Mouse (Mus musculus) midbrain, embryonic 13.5 days (tissue): ENCODE results near the gene Aqp2. TPM values are rescaled to one million over a fixed set of nuclear protein-coding genes. Genes with fewer than 3 reads are reported as not detected.

ENCODE experiments used
- ATAC-seq: fragments of 200-750 bp; cut with Nextera tagmentation; 2 replicates; pipeline ENCODE4 v1.8.0; 2017; ENCODE audit warnings: mild to moderate bottlenecking, moderate TSS enrichment, moderate library complexity
- H3K27ac ChIP-seq: fragments of 300-500 bp; sonication (generic); 2 replicates; pipeline ENCODE4 v1.5.1; 2015; ENCODE audit warnings: inconsistent platforms, mild to moderate bottlenecking, moderate library complexity
- H3K27me3 ChIP-seq: fragments of 300-500 bp; sonication (generic); 2 replicates; pipeline ENCODE4 v1.6.1; 2015; ENCODE audit warnings: mild to moderate bottlenecking, inconsistent platforms
- H3K36me3 ChIP-seq: fragments of 300-500 bp; sonication (generic); 2 replicates; pipeline ENCODE4 v1.6.1; 2015; ENCODE audit warnings: mild to moderate bottlenecking, inconsistent platforms
- H3K4me1 ChIP-seq: fragments of 300-500 bp; sonication (generic); replicated peaks from 2 replicates; pipeline ENCODE4 v1.6.1; 2015; ENCODE audit warnings: inconsistent platforms
- H3K4me2 ChIP-seq: fragments of 300-500 bp; sonication (generic); replicated peaks from 2 replicates; pipeline ENCODE4 v1.6.1; 2015; ENCODE audit warnings: moderate library complexity, mild to moderate bottlenecking, inconsistent platforms
- H3K4me3 ChIP-seq: fragments of 300-500 bp; sonication (generic); replicated peaks from 2 replicates; pipeline ENCODE4 v1.5.1; 2015; ENCODE audit warnings: mild to moderate bottlenecking, inconsistent platforms
- H3K9ac ChIP-seq: fragments of 300-500 bp; sonication (generic); replicated peaks from 2 replicates; pipeline ENCODE4 v1.6.1; 2015; ENCODE audit warnings: mild to moderate bottlenecking, inconsistent platforms
- H3K9me3 ChIP-seq: fragments of 300-500 bp; sonication (generic); 2 replicates; pipeline ENCODE4 v1.6.1; 2016; ENCODE audit warnings: mild to moderate bottlenecking, inconsistent platforms
- WGBS: fragments of 180-500 bp; shearing (Covaris S2); methylation state at CpG from one replicate; pipeline ENCODE4 v1.1.7; 2015; 5-methylcytosine and 5-hydroxymethylcytosine counted together
- polyA plus RNA-seq: library from polyadenylated mRNA; unstranded; fragments of >200 nt; fragmentation: Nextera tagmentation; extraction: Ambion mirVana; gene quantifications from 2 replicates; pipeline ENCODE4 v1.2.1, GENCODE M21; 2015

Aqp2 gene
- polyA plus RNA-seq, 1 experiment from 2014 or later, result not detected

- no peak for ATAC-seq
- no peak overlapping the region for H3K27ac ChIP-seq
- H3K4me3 ChIP-seq, result no peak overlapping the region
- no peak overlapping the region for H3K9ac ChIP-seq
- peaks cover 19% of the 10 kb centered on the region for H3K4me1 ChIP-seq
- WGBS, result 90% methylated on average over 5 of the region's 5 CpGs
- H3K36me3 ChIP-seq, result no peaks in the 10 kb centered on the region
- peaks cover 78% of the 10 kb centered on the region for H3K27me3 ChIP-seq
- no peaks in the 10 kb centered on the region for H3K9me3 ChIP-seq
- H3K4me2 ChIP-seq, result no peak overlapping the region
Observed at GRCm38 (mm10) chr15:99592877-99593276, 14.0 kb downstream of the Aqp2 start.

GRCm38 (mm10) chr15:99594951-99595350 is 16.1 kb downstream of the Aqp2 start:
- H3K4me3 ChIP-seq, result no peak overlapping the region
- no peaks in the 10 kb centered on the region for H3K36me3 ChIP-seq
- H3K27ac ChIP-seq, result no peak overlapping the region
- H3K27me3 ChIP-seq, result peaks cover 59% of the 10 kb centered on the region
- no peak overlapping the region for H3K4me2 ChIP-seq
- WGBS, result 87% methylated on average over 10 of the region's 10 CpGs
- no peak for ATAC-seq
- H3K9ac ChIP-seq, result no peak overlapping the region
- H3K4me1 ChIP-seq, result peaks cover 31% of the 10 kb centered on the region
- H3K9me3 ChIP-seq, result no peaks in the 10 kb centered on the region

- H3K9ac ChIP-seq, result no peak overlapping the region
- under 1% methylated on average over 7 of the region's 7 CpGs for WGBS
Observed at GRCm38 (mm10) chr15:99596056-99596687, 17.3 kb downstream of the Aqp2 start.

GRCm38 (mm10) chr15:99596841-99597240 is 18.0 kb downstream of the Aqp2 start:
- Histone ChIP-seq H3K9ac (no peak overlapping the region), H3K27ac (no peak overlapping the region), H3K4me1 (peaks cover 39% of the 10 kb centered on the region), H3K27me3 (peaks cover 40% of the 10 kb centered on the region), H3K4me3 (no peak overlapping the region), H3K9me3 (no peaks in the 10 kb centered on the region), H3K4me2 (no peak overlapping the region), H3K36me3 (no peaks in the 10 kb centered on the region)
- ATAC-seq, result no peak; the same call in 1 of the 2 replicates
- 56% methylated on average over 7 of the region's 7 CpGs for WGBS

More at GRCm38 (mm10) chr15:99596056-99596687, 17.3 kb downstream of the Aqp2 start:
- Histone ChIP-seq H3K36me3 (no peaks in the 10 kb centered on the region), H3K27me3 (peaks cover 47% of the 10 kb centered on the region), H3K27ac (peak overlapping the region; percentile 74), H3K4me3 (no peak overlapping the region), H3K4me1 (peaks cover 33% of the 10 kb centered on the region), H3K9me3 (no peaks in the 10 kb centered on the region), H3K4me2 (0 out of 2 replicates have a peak overlapping the region, but pooled peaks have one; percentile 2)
- peak; percentile 87 for ATAC-seq

GRCm38 (mm10) chr15:99597596-99597995 is 18.7 kb downstream of the Aqp2 start:
- Histone ChIP-seq H3K27me3 (peaks cover 33% of the 10 kb centered on the region), H3K4me1 (peaks cover 45% of the 10 kb centered on the region), H3K36me3 (no peaks in the 10 kb centered on the region), H3K4me3 (no peak overlapping the region), H3K27ac (0 out of 2 replicates have a peak overlapping the region, but pooled peaks have one; percentile 3), H3K4me2 (no peak overlapping the region), H3K9ac (no peak overlapping the region), H3K9me3 (no peaks in the 10 kb centered on the region)
- WGBS, result 54% methylated on average over 8 of the region's 8 CpGs
- no peak for ATAC-seq

- H3K27me3 ChIP-seq, result peaks cover 25% of the 10 kb centered on the region
- 0 out of 2 replicates have a peak overlapping the region, but pooled peaks have one; percentile 14 for H3K9ac ChIP-seq
- H3K4me1 ChIP-seq, result peaks cover 48% of the 10 kb centered on the region
- no peak overlapping the region for H3K4me3 ChIP-seq
- H3K4me2 ChIP-seq, result no peak overlapping the region
- ATAC-seq, result peak; percentile 29; the same call in 1 of the 2 replicates
- no peaks in the 10 kb centered on the region for H3K9me3 ChIP-seq
- no peaks in the 10 kb centered on the region for H3K36me3 ChIP-seq
- WGBS, result 41% methylated on average over 17 of the region's 17 CpGs
- H3K27ac ChIP-seq, result peak overlapping the region; percentile 42; the same call in 1 of the 2 replicates
Observed at GRCm38 (mm10) chr15:99599245-99600070, 20.6 kb downstream of the Aqp2 start.

- peaks cover 13% of the 10 kb centered on the region for H3K27me3 ChIP-seq
- no peak within 1 kb of the TSS for H3K4me3 ChIP-seq
- H3K9me3 ChIP-seq, result no peaks in the 10 kb centered on the region
- H3K36me3 ChIP-seq, result no peaks in the 10 kb centered on the region
- 0 out of 2 replicates have a peak within 1 kb of the TSS, but pooled peaks have one; percentile 14 for H3K9ac ChIP-seq
- 0 out of 2 replicates have a peak, but pooled peaks have one; percentile 7 for ATAC-seq
- WGBS, result 50% methylated on average over 22 of the region's 22 CpGs
- peaks cover 56% of the 10 kb centered on the region for H3K4me1 ChIP-seq
- no peak within 1 kb of the TSS for H3K4me2 ChIP-seq
- peak within 1 kb of the TSS; percentile 62; the same call in 1 of the 2 replicates for H3K27ac ChIP-seq
Observed at GRCm38 (mm10) chr15:99600986-99601822, 22.3 kb downstream of the Aqp2 start, which contains the start of gene Aqp6. Gene Aqp6, plus strand, starts transcription at chr15:99601400.

- peaks cover 13% of the 10 kb centered on the region for H3K27me3 ChIP-seq
- H3K9me3 ChIP-seq, result no peaks in the 10 kb centered on the region
- H3K9ac ChIP-seq, result no peak overlapping the region
- H3K4me3 ChIP-seq, result no peak overlapping the region
- H3K4me2 ChIP-seq, result no peak overlapping the region
- peaks cover 60% of the 10 kb centered on the region for H3K4me1 ChIP-seq
- 0 out of 2 replicates have a peak, but pooled peaks have one; percentile 1 for ATAC-seq
- no peaks in the 10 kb centered on the region for H3K36me3 ChIP-seq
- H3K27ac ChIP-seq, result peak overlapping the region; percentile 62; the same call in 1 of the 2 replicates
- 17% methylated on average over 4 of the region's 5 CpGs for WGBS
Observed at GRCm38 (mm10) chr15:99601823-99602120, 22.9 kb downstream of the Aqp2 start.

GRCm38 (mm10) chr15:99602206-99602820 is 23.5 kb downstream of the Aqp2 start:
- H3K27ac ChIP-seq, result peak overlapping the region; percentile 54; the same call in 1 of the 2 replicates

GRCm38 (mm10) chr15:99603216-99603615 is 24.4 kb downstream of the Aqp2 start:
- H3K36me3 ChIP-seq, result no peaks in the 10 kb centered on the region
- no peak overlapping the region for H3K9ac ChIP-seq
- H3K27me3 ChIP-seq, result peaks cover 11% of the 10 kb centered on the region; the same call in 1 of the 2 replicates
- no peaks in the 10 kb centered on the region for H3K9me3 ChIP-seq
- H3K4me1 ChIP-seq, result peaks cover 70% of the 10 kb centered on the region
- no peak for ATAC-seq
- 91% methylated on average over 7 of the region's 7 CpGs for WGBS
- H3K4me3 ChIP-seq, result no peak overlapping the region
- no peak overlapping the region for H3K4me2 ChIP-seq
- no peak overlapping the region for H3K27ac ChIP-seq

More at GRCm38 (mm10) chr15:99602206-99602820, 23.5 kb downstream of the Aqp2 start:
- 64% methylated on average over 17 of the region's 17 CpGs for WGBS
- no peak overlapping the region for H3K9ac ChIP-seq
- H3K4me1 ChIP-seq, result peaks cover 65% of the 10 kb centered on the region
- peaks cover 13% of the 10 kb centered on the region for H3K27me3 ChIP-seq
- no peak overlapping the region for H3K4me3 ChIP-seq
- no peak for ATAC-seq
- H3K4me2 ChIP-seq, result no peak overlapping the region
- H3K36me3 ChIP-seq, result no peaks in the 10 kb centered on the region
- no peaks in the 10 kb centered on the region for H3K9me3 ChIP-seq

GRCm38 (mm10) chr15:99605595-99605994 is 26.7 kb downstream of the Aqp2 start:
- H3K9me3 ChIP-seq, result no peaks in the 10 kb centered on the region
- H3K27me3 ChIP-seq, result peaks cover 13% of the 10 kb centered on the region; the same call in 1 of the 2 replicates
- 48% methylated on average over 3 of the region's 3 CpGs for WGBS
- no peak overlapping the region for H3K4me2 ChIP-seq
- ATAC-seq, result no peak
- no peaks in the 10 kb centered on the region for H3K36me3 ChIP-seq
- H3K4me3 ChIP-seq, result no peak overlapping the region
- no peak overlapping the region for H3K27ac ChIP-seq
- H3K9ac ChIP-seq, result no peak overlapping the region
- H3K4me1 ChIP-seq, result peaks cover 59% of the 10 kb centered on the region
